Mouse (Mus musculus) liver, embryonic 14.5 days (tissue): Measurements from ENCODE around the gene Selenof. TPM values are rescaled to one million over a fixed set of nuclear protein-coding genes. Genes with fewer than 3 reads are reported as not detected.

Experiments
- ATAC-seq: fragments of 200-750 bp; cut with Nextera tagmentation; 2 replicates; pipeline ENCODE4 v1.8.0; 2017; ENCODE audit warnings: moderate number of reproducible peaks, mild to moderate bottlenecking, moderate library complexity; ENCODE audit not compliant: insufficient read depth
- DNase-seq, 3 experiments: peaks; one replicate each; pipeline ENCODE4 v3.0.0-alpha.2; 2012 to 2013; ENCODE audit warnings: low read depth in 3 of 3, low spot score in 3 of 3
- H3K27ac ChIP-seq: fragments of 300-500 bp; sonication (generic); 2 replicates; pipeline ENCODE4 v1.5.1; 2014; ENCODE audit warnings: moderate library complexity, mild to moderate bottlenecking, control low read depth, inconsistent platforms
- H3K27me3 ChIP-seq: fragments of 300-500 bp; sonication (generic); 2 replicates; pipeline ENCODE4 v1.6.1; 2014; ENCODE audit warnings: mild to moderate bottlenecking, low read length, moderate library complexity; ENCODE audit not compliant: control insufficient read depth, insufficient read depth
- H3K36me3 ChIP-seq: fragments of 300-500 bp; sonication (generic); replicated peaks from 2 replicates; pipeline ENCODE4 v1.6.1; 2014; ENCODE audit warnings: low read depth; ENCODE audit not compliant: control insufficient read depth, insufficient read depth
- H3K4me1 ChIP-seq, 2 experiments: fragments of 200-500 bp in 1 of 2; fragments of 300-500 bp in 1 of 2; sonication (generic) in 1 of 2; replicated peaks; 2 replicates each; pipeline ENCODE4 v1.6.1; 2012 to 2014; ENCODE audit warnings: antibody characterized with exemption in 1 of 2, inconsistent platforms in 1 of 2, low read length in 1 of 2; ENCODE audit not compliant: control insufficient read depth in 2 of 2, insufficient read depth in 2 of 2
- H3K4me2 ChIP-seq: fragments of 300-500 bp; sonication (generic); 2 replicates; pipeline ENCODE4 v1.6.1; 2014; ENCODE audit warnings: low read depth, mild to moderate bottlenecking, control low read depth, moderate library complexity
- H3K4me3 ChIP-seq, 2 experiments: fragments of 200-500 bp in 1 of 2; fragments of 300-500 bp in 1 of 2; sonication (generic) in 1 of 2; 2 replicates each; pipeline ENCODE4 v1.5.1; 2012 to 2014; ENCODE audit warnings: low read depth in 2 of 2, low read length in 2 of 2, mild to moderate bottlenecking in 2 of 2, control low read depth in 1 of 2, inconsistent platforms in 1 of 2, moderate library complexity in 1 of 2; ENCODE audit not compliant: insufficient read depth in 1 of 2
- H3K9ac ChIP-seq: fragments of 300-500 bp; sonication (generic); replicated peaks from 2 replicates; pipeline ENCODE4 v1.6.1; 2014; ENCODE audit warnings: mild to moderate bottlenecking, control low read depth, moderate library complexity
- H3K9me3 ChIP-seq: fragments of 300-500 bp; sonication (generic); 2 replicates; pipeline ENCODE4 v1.6.1; 2016; ENCODE audit warnings: low read length, mixed read lengths; ENCODE audit not compliant: control insufficient read depth
- CTCF ChIP-seq: IDR thresholded peaks from 2 replicates; pipeline ENCODE4 v1.5.1; 2016; ENCODE audit warnings: antibody characterized with exemption, low read depth, control low read depth
- EP300 ChIP-seq: IDR thresholded peaks from 2 replicates; pipeline ENCODE4 v1.6.1; 2016; ENCODE audit warnings: antibody characterized with exemption, low read depth
- WGBS: fragments of 180-500 bp; shearing (Covaris S2); extraction: QIAGEN DNeasy Blood & Tissue Kit; methylation state at CpG from one replicate; pipeline ENCODE4 v1.1.7; 2014; ENCODE audit not compliant: insufficient replicate concordance; 5-methylcytosine and 5-hydroxymethylcytosine counted together
- polyA plus RNA-seq, 2 experiments: library from polyadenylated mRNA; depleted of rRNA in 1 of 2; stranded (reverse) in 1 of 2; unstranded in 1 of 2; fragments of >200 nt; fragmentation: Nextera tagmentation in 1 of 2; extraction: Ambion mirVana in 1 of 2; gene quantifications; 2 replicates each; pipeline versions ENCODE4 v1.2.1 to v1.2.3; 2012 to 2014

Selenof gene
- polyA plus RNA-seq, 2 experiments = 141 to 263 TPM

- no peaks in the 10 kb centered on the region for H3K9me3 ChIP-seq
- TF ChIP-seq CTCF = no peak
- no peak for TF ChIP-seq EP300
- WGBS = 83% methylated on average over 7 of the region's 7 CpGs
- no peak overlapping the region for H3K9ac ChIP-seq
- DNase-seq = no peak
- H3K27ac ChIP-seq = no peak overlapping the region
- H3K4me3 ChIP-seq = no peak overlapping the region
- H3K4me2 ChIP-seq = no peak overlapping the region
- H3K4me1 ChIP-seq = peaks cover 3 to 19% of the 10 kb centered on the region in 2 experiments; a peak in 3 of 4 replicates
- no peak for ATAC-seq
- H3K27me3 ChIP-seq = no peaks in the 10 kb centered on the region
- H3K36me3 ChIP-seq = peaks cover 3% of the 10 kb centered on the region
These were observed 16.6 kb downstream of the Selenof start for GRCm38 (mm10) chr3:144586731-144587130.

- Histone ChIP-seq H3K4me1 (peaks cover 4 to 11% of the 10 kb centered on the region in 2 experiments; a peak in 3 of 4 replicates), H3K36me3 (peaks cover 6% of the 10 kb centered on the region), H3K27ac (no peak overlapping the region), H3K4me3 (no peak overlapping the region), H3K27me3 (no peaks in the 10 kb centered on the region), H3K9ac (no peak overlapping the region), H3K4me2 (no peak overlapping the region), H3K9me3 (no peaks in the 10 kb centered on the region)
- TF ChIP-seq EP300 = no peak
- no peak for TF ChIP-seq CTCF
- DNase-seq (no peak), ATAC-seq (no peak)
- 78% methylated on average over 8 of the region's 8 CpGs for WGBS
These were observed 19.2 kb downstream of the Selenof start for GRCm38 (mm10) chr3:144589189-144589890.

- Histone ChIP-seq H3K4me1 (peaks cover 2 to 4% of the 10 kb centered on the region in 2 experiments; a peak in 2 of 4 replicates), H3K4me2 (no peak overlapping the region), H3K9ac (no peak overlapping the region), H3K4me3 (no peak overlapping the region), H3K27ac (no peak overlapping the region), H3K27me3 (no peaks in the 10 kb centered on the region), H3K36me3 (peaks cover 16% of the 10 kb centered on the region), H3K9me3 (no peaks in the 10 kb centered on the region)
- ATAC-seq (peak; percentile 45), DNase-seq (no peak)
- TF ChIP-seq EP300 (no peak), CTCF (no peak)
- 75% methylated on average over 9 of the region's 9 CpGs for WGBS
These were observed 23.1 kb downstream of the Selenof start for GRCm38 (mm10) chr3:144592992-144593785.

- no peak for ATAC-seq
- H3K36me3 ChIP-seq = peaks cover 15% of the 10 kb centered on the region
- peaks cover 4% of the 10 kb centered on the region in 2 experiments; a peak in 3 of 4 replicates for H3K4me1 ChIP-seq
These were observed 27.0 kb downstream of the Selenof start for GRCm38 (mm10) chr3:144597121-144597520.

GRCm38 (mm10) chr3:144597790-144598467 is 27.8 kb downstream of the Selenof start:
- DNase-seq = no peak
- Histone ChIP-seq H3K36me3 (peaks cover 15% of the 10 kb centered on the region), H3K27me3 (no peaks in the 10 kb centered on the region), H3K4me2 (no peak overlapping the region), H3K4me1 (peaks cover 2 to 3% of the 10 kb centered on the region in 2 experiments; a peak in 2 of 4 replicates), H3K9me3 (no peaks in the 10 kb centered on the region), H3K4me3 (no peak overlapping the region), H3K9ac (no peak overlapping the region), H3K27ac (no peak overlapping the region)
- 86% methylated on average over 12 of the region's 12 CpGs for WGBS
- ATAC-seq = no peak
- TF ChIP-seq CTCF (no peak), EP300 (no peak)

More at GRCm38 (mm10) chr3:144597121-144597520, 27.0 kb downstream of the Selenof start:
- H3K9ac ChIP-seq = no peak overlapping the region
- TF ChIP-seq CTCF (no peak), EP300 (no peak)
- no peaks in the 10 kb centered on the region for H3K27me3 ChIP-seq
- no peak overlapping the region for H3K4me3 ChIP-seq
- H3K9me3 ChIP-seq = no peaks in the 10 kb centered on the region
- H3K27ac ChIP-seq = no peak overlapping the region
- no peak for DNase-seq
- 80% methylated on average over 4 of the region's 4 CpGs for WGBS
- H3K4me2 ChIP-seq = no peak overlapping the region
